Mouse (Mus musculus) heart, embryonic 16.5 days (tissue): Measurements from ENCODE around the gene Ahr. TPM values are rescaled to one million over a fixed set of nuclear protein-coding genes. Genes with fewer than 3 reads are reported as not detected.

Experiments
- ATAC-seq: fragments of 200-750 bp; cut with Nextera tagmentation; replicated peaks from 2 replicates; pipeline ENCODE4 v1.8.0; 2017; ENCODE audit warnings: moderate number of reproducible peaks; ENCODE audit not compliant: insufficient read depth, low FRiP score; ENCODE audit errors: extremely low read depth
- H3K27ac ChIP-seq: fragments of 300-500 bp; sonication (generic); 2 replicates; pipeline ENCODE4 v1.5.1; 2014; ENCODE audit warnings: mild to moderate bottlenecking, low read length, control low read depth, moderate library complexity
- H3K27me3 ChIP-seq: fragments of 300-500 bp; sonication (generic); 2 replicates; pipeline ENCODE4 v1.6.1; 2014; ENCODE audit warnings: low read length, mixed read lengths; ENCODE audit not compliant: control insufficient read depth, insufficient read depth
- H3K36me3 ChIP-seq: fragments of 300-500 bp; sonication (generic); 2 replicates; pipeline ENCODE4 v1.6.1; 2014; ENCODE audit not compliant: control insufficient read depth, insufficient read depth
- H3K4me1 ChIP-seq: fragments of 300-500 bp; sonication (generic); 2 replicates; pipeline ENCODE4 v1.6.1; 2014; ENCODE audit warnings: low read length, mixed read lengths; ENCODE audit not compliant: control insufficient read depth, insufficient read depth
- H3K4me2 ChIP-seq: fragments of 300-500 bp; sonication (generic); 2 replicates; pipeline ENCODE4 v1.6.1; 2014; ENCODE audit warnings: low read depth, mild to moderate bottlenecking, control low read depth, low read length
- H3K4me3 ChIP-seq: fragments of 300-500 bp; sonication (generic); 2 replicates; pipeline ENCODE4 v1.5.1; 2014; ENCODE audit warnings: mild to moderate bottlenecking, control low read depth, low read length
- H3K9ac ChIP-seq: fragments of 300-500 bp; sonication (generic); 2 replicates; pipeline ENCODE4 v1.6.1; 2014; ENCODE audit warnings: low read length, control low read depth
- H3K9me3 ChIP-seq: fragments of 300-500 bp; sonication (generic); replicated peaks from 2 replicates; pipeline ENCODE4 v1.6.1; 2016; ENCODE audit warnings: low read length; ENCODE audit not compliant: control insufficient read depth
- WGBS: fragments of 180-500 bp; shearing (Covaris S2); extraction: QIAGEN DNeasy Blood & Tissue Kit; methylation state at CpG from one replicate; pipeline ENCODE4 v1.1.7; 2014; 5-methylcytosine and 5-hydroxymethylcytosine counted together
- polyA plus RNA-seq: library from polyadenylated mRNA; unstranded; fragments of >200 nt; fragmentation: Nextera tagmentation; extraction: Ambion mirVana; gene quantifications from 2 replicates; pipeline ENCODE4 v1.2.1, GENCODE M21; 2015

The Ahr gene
- polyA plus RNA-seq, 1 experiment from 2014 or later = 4.1 TPM

DNA sequence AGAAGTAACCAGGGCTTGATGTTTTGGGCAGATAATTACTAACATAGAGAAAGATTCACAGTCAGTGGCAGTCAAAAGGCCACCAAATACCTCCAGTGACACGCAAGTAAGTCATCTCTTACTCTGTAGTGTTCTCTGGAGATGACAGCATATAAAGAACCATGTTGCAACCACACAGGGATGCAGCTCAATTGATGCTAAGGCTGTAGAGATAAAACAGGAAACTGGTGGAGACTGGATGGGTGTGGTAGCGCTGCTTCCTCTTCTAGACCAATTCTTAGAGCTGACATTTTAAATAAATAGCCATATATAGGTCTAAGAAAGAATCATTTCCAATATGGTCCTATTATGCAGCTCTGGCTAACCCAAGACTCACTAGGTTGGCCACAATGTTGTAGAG, 54.1 kb downstream of the Ahr start:
- H3K36me3 ChIP-seq = no peaks in the 10 kb centered on the region
- no peaks in the 10 kb centered on the region for H3K27me3 ChIP-seq
- no peak overlapping the region for H3K4me3 ChIP-seq
- 65% methylated on average over 2 of the region's 2 CpGs for WGBS
- H3K4me2 ChIP-seq = no peak overlapping the region
- no peaks in the 10 kb centered on the region for H3K9me3 ChIP-seq
- no peak overlapping the region for H3K9ac ChIP-seq
- H3K4me1 ChIP-seq = no peaks in the 10 kb centered on the region
- H3K27ac ChIP-seq = no peak overlapping the region
- no peak for ATAC-seq

- no peaks in the 10 kb centered on the region for H3K36me3 ChIP-seq
- no peaks in the 10 kb centered on the region for H3K9me3 ChIP-seq
- ATAC-seq = no peak
- no peak overlapping the region for H3K27ac ChIP-seq
- WGBS = 64% methylated on average over 5 of the region's 5 CpGs
- H3K9ac ChIP-seq = no peak overlapping the region
- H3K27me3 ChIP-seq = no peaks in the 10 kb centered on the region
- H3K4me2 ChIP-seq = no peak overlapping the region
- H3K4me1 ChIP-seq = no peaks in the 10 kb centered on the region
- no peak overlapping the region for H3K4me3 ChIP-seq
Observed at GRCm38 (mm10) chr12:35478906-35479305, 55.9 kb downstream of the Ahr start.

- Histone ChIP-seq H3K36me3 (no peaks in the 10 kb centered on the region), H3K27me3 (no peaks in the 10 kb centered on the region), H3K27ac (no peak overlapping the region), H3K9ac (no peak overlapping the region), H3K4me2 (no peak overlapping the region), H3K9me3 (no peaks in the 10 kb centered on the region), H3K4me3 (no peak overlapping the region), H3K4me1 (no peaks in the 10 kb centered on the region)
- ATAC-seq = peak; percentile 37; the same call in 1 of the 2 replicates
- WGBS = 50% methylated on average over 1 of the region's 1 CpGs
Observed at GRCm38 (mm10) chr12:35463457-35463856, 71.4 kb downstream of the Ahr start.

- no peaks in the 10 kb centered on the region for H3K9me3 ChIP-seq
Observed at GRCm38 (mm10) chr12:35462667-35463066, 72.2 kb downstream of the Ahr start.

DNA sequence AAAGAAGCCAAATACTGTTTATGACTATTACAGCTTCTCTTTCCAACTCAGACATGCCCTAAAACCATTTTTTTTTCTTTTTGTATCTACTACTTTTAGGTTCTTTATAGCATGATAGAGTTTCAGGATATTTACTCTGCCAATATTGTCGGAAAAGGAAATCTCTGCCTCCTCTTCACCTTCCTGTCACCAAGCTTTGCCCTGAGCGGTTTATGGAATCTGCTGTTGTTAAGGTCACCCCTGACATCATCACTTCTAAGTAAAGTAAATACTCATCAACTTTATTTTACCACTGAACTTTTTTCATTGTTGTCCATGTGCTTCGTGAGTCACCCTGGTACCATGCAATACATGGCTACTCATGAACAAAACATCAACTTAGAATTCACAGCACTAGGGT, 75.2 kb downstream of the Ahr start:
- 51% methylated on average over 3 of the region's 3 CpGs for WGBS
- H3K9me3 ChIP-seq = no peaks in the 10 kb centered on the region
- no peak for ATAC-seq

More at GRCm38 (mm10) chr12:35462667-35463066, 72.2 kb downstream of the Ahr start:
- no peak overlapping the region for H3K4me3 ChIP-seq
- no peak overlapping the region for H3K4me2 ChIP-seq
- 80% methylated on average over 6 of the region's 6 CpGs for WGBS
- H3K4me1 ChIP-seq = no peaks in the 10 kb centered on the region
- H3K27me3 ChIP-seq = no peaks in the 10 kb centered on the region
- ATAC-seq = no peak
- no peaks in the 10 kb centered on the region for H3K36me3 ChIP-seq
- no peak overlapping the region for H3K27ac ChIP-seq
- no peak overlapping the region for H3K9ac ChIP-seq

More for the DNA sequence above, 75.2 kb downstream of the Ahr start:
- H3K36me3 ChIP-seq = no peaks in the 10 kb centered on the region
- H3K9ac ChIP-seq = no peak overlapping the region
- no peaks in the 10 kb centered on the region for H3K27me3 ChIP-seq
- no peaks in the 10 kb centered on the region for H3K4me1 ChIP-seq
- H3K27ac ChIP-seq = no peak overlapping the region
- H3K4me2 ChIP-seq = no peak overlapping the region
- H3K4me3 ChIP-seq = no peak overlapping the region
